Mouse (Mus musculus): ENCODE measurements around the gene Fabp3. TPM values are rescaled to one million over a fixed set of nuclear protein-coding genes. Genes with fewer than 3 reads are reported as not detected.

Gene Fabp3
- polyA plus RNA-seq, 1 experiment: 222 TPM

GRCm38 (mm10) chr4:130341691-130342090 is 33.3 kb downstream of the Fabp3 start:
- 49% methylated on average over 4 of the region's 4 CpGs for WGBS
- DNase-seq: peak; percentile 63
- Histone ChIP-seq H3K27me3 (ENCODE audit: control insufficient read depth, insufficient read depth, low read length) (no peaks in the 10 kb centered on the region), H3K4me1 (replicated peaks; ENCODE audit: control insufficient read depth, insufficient read depth, low read length) (no peaks in the 10 kb centered on the region), H3K4me3 (ENCODE audit: control insufficient read depth, insufficient read depth, low read length) (no peak overlapping the region), H3K36me3 (ENCODE audit: control insufficient read depth, insufficient read depth, low read length) (peaks cover 3% of the 10 kb centered on the region; the same call in 1 of the 2 replicates), H3K27ac (ENCODE audit: control insufficient read depth, insufficient read depth, low read length) (no peak overlapping the region)
- TF ChIP-seq CTCF (IDR thresholded peaks at IDR 0.05; ENCODE audit: borderline replicate concordance, control insufficient read depth, extremely low read depth, insufficient read depth, low read length, poor library complexity) (no peak), POLR2A (IDR thresholded peaks at IDR 0.05; ENCODE audit: control insufficient read depth, extremely low read depth, insufficient read depth, low read length, poor library complexity) (no peak)

- Histone ChIP-seq H3K4me3 (ENCODE audit: control insufficient read depth, insufficient read depth, low read length) (no peak overlapping the region), H3K27me3 (ENCODE audit: control insufficient read depth, insufficient read depth, low read length) (no peaks in the 10 kb centered on the region), H3K27ac (ENCODE audit: control insufficient read depth, insufficient read depth, low read length) (no peak overlapping the region), H3K4me1 (replicated peaks; ENCODE audit: control insufficient read depth, insufficient read depth, low read length) (no peaks in the 10 kb centered on the region), H3K36me3 (ENCODE audit: control insufficient read depth, insufficient read depth, low read length) (peaks cover 13% of the 10 kb centered on the region; the same call in 1 of the 2 replicates)
- peak; percentile 7 for DNase-seq
- 96% methylated on average over 6 of the region's 6 CpGs for WGBS
- TF ChIP-seq CTCF (IDR thresholded peaks at IDR 0.05; ENCODE audit: borderline replicate concordance, control insufficient read depth, extremely low read depth, insufficient read depth, low read length, poor library complexity) (no peak), POLR2A (IDR thresholded peaks at IDR 0.05; ENCODE audit: control insufficient read depth, extremely low read depth, insufficient read depth, low read length, poor library complexity) (no peak)
These were observed 41.3 kb downstream of the Fabp3 start for GRCm38 (mm10) chr4:130349666-130350065.

- Histone ChIP-seq H3K27me3 (ENCODE audit: control insufficient read depth, insufficient read depth, low read length) (no peaks in the 10 kb centered on the region), H3K36me3 (ENCODE audit: control insufficient read depth, insufficient read depth, low read length) (peaks cover 13% of the 10 kb centered on the region; the same call in 1 of the 2 replicates), H3K27ac (ENCODE audit: control insufficient read depth, insufficient read depth, low read length) (no peak overlapping the region), H3K4me3 (ENCODE audit: control insufficient read depth, insufficient read depth, low read length) (no peak overlapping the region), H3K4me1 (replicated peaks; ENCODE audit: control insufficient read depth, insufficient read depth, low read length) (no peaks in the 10 kb centered on the region)
- TF ChIP-seq POLR2A (IDR thresholded peaks at IDR 0.05; ENCODE audit: control insufficient read depth, extremely low read depth, insufficient read depth, low read length, poor library complexity) (no peak), CTCF (IDR thresholded peaks at IDR 0.05; ENCODE audit: borderline replicate concordance, control insufficient read depth, extremely low read depth, insufficient read depth, low read length, poor library complexity) (no peak)
- 96% methylated on average over 16 of the region's 16 CpGs for WGBS
- no peak for DNase-seq
These were observed 42.5 kb downstream of the Fabp3 start for GRCm38 (mm10) chr4:130350690-130351422.

DNA sequence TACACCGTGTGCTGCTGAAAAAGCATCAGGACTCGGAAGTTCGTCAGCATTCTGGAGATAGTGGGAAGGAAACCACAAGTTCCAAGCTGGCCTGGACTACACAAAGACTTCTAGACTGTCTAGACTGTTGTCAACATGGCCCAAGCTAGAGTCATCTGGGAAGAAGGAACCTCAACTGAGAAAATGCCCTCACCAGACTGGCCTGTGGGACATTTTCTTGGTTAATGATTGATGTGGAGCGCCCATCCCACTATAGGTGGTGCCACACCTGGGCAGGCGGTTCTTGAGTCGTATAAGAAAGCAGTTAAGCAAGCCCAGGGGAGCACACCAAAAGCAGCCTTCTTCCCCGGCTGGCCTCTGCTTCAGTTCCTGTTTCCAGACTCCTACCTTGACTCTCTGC is 44.2 kb downstream of the Fabp3 start:
- H3K4me1 ChIP-seq (replicated peaks; ENCODE audit: control insufficient read depth, insufficient read depth, low read length): no peaks in the 10 kb centered on the region

GRCm38 (mm10) chr4:130357946-130358345 is 49.6 kb downstream of the Fabp3 start:
- DNase-seq: no peak
- no peaks in the 10 kb centered on the region; the same call in 1 of the 2 replicates for H3K36me3 ChIP-seq (ENCODE audit: control insufficient read depth, insufficient read depth, low read length)
- no peak for TF ChIP-seq CTCF (IDR thresholded peaks at IDR 0.05; ENCODE audit: borderline replicate concordance, control insufficient read depth, extremely low read depth, insufficient read depth, low read length, poor library complexity)
- no peak for TF ChIP-seq POLR2A (IDR thresholded peaks at IDR 0.05; ENCODE audit: control insufficient read depth, extremely low read depth, insufficient read depth, low read length, poor library complexity)
- peaks cover 5% of the 10 kb centered on the region for H3K4me1 ChIP-seq (replicated peaks; ENCODE audit: control insufficient read depth, insufficient read depth, low read length)
- H3K27me3 ChIP-seq (ENCODE audit: control insufficient read depth, insufficient read depth, low read length): no peaks in the 10 kb centered on the region
- H3K4me3 ChIP-seq (ENCODE audit: control insufficient read depth, insufficient read depth, low read length): no peak overlapping the region
- no peak overlapping the region for H3K27ac ChIP-seq (ENCODE audit: control insufficient read depth, insufficient read depth, low read length)

More for the DNA sequence above, 44.2 kb downstream of the Fabp3 start:
- WGBS: 95% methylated on average over 7 of the region's 7 CpGs
- H3K4me3 ChIP-seq (ENCODE audit: control insufficient read depth, insufficient read depth, low read length): no peak overlapping the region
- DNase-seq: no peak
- no peaks in the 10 kb centered on the region for H3K27me3 ChIP-seq (ENCODE audit: control insufficient read depth, insufficient read depth, low read length)
- no peak overlapping the region for H3K27ac ChIP-seq (ENCODE audit: control insufficient read depth, insufficient read depth, low read length)
- peaks cover 13% of the 10 kb centered on the region; the same call in 1 of the 2 replicates for H3K36me3 ChIP-seq (ENCODE audit: control insufficient read depth, insufficient read depth, low read length)
- TF ChIP-seq POLR2A (IDR thresholded peaks at IDR 0.05; ENCODE audit: control insufficient read depth, extremely low read depth, insufficient read depth, low read length, poor library complexity): no peak
- TF ChIP-seq CTCF (IDR thresholded peaks at IDR 0.05; ENCODE audit: borderline replicate concordance, control insufficient read depth, extremely low read depth, insufficient read depth, low read length, poor library complexity): no peak

DNA sequence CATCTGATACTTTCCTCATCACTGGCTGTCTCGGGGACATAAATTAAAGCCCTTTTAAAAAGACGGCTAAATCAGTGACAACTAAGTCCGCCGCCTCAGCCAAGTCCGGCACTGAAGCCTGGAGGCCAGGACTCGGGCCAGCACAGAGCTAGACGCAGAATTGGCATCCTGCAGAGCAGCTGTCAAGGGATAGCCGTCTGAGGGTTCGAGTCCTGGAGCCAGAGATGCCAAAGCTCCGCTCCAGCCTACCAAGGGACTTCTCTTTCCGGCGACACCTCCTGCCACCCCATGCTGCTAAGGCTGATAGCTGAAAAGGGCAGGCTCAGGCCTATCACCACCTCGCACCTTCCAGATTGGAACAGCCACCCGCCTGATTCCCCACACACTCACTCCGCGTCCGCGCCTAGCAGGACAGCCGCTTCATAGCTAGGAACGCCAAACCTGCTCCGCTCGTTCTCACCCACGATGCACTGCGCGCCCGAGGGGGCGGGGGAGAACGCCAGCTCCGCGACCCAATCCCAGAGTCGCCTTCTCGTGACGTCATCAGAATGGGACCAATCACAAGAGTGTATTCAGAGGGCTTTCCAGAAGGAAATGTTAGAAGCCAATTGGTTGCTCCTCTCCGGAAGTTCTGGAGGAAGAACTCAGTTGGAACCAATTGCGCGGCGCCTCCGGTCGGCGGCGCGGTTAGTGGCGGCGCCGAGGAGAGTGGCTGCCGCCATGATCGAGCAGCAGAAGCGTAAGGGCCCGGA is 51.3 kb downstream of the Fabp3 start, which contains the start of the genes Zcchc17 and Snrnp40:
Gene Zcchc17 (minus strand): TSS at position 458 of the 752 bp plus-strand sequence.
Gene Snrnp40 (plus strand): TSS at position 647 of the 752 bp plus-strand sequence.
- DNase-seq: peak; percentile 100
- peaks cover 5% of the 10 kb centered on the region for H3K4me1 ChIP-seq (replicated peaks; ENCODE audit: control insufficient read depth, insufficient read depth, low read length)
- H3K27me3 ChIP-seq (ENCODE audit: control insufficient read depth, insufficient read depth, low read length): no peaks in the 10 kb centered on the region
- peak within 1 kb of the TSS; percentile 77 for H3K4me3 ChIP-seq (ENCODE audit: control insufficient read depth, insufficient read depth, low read length)
- TF ChIP-seq POLR2A (IDR thresholded peaks at IDR 0.05; ENCODE audit: control insufficient read depth, extremely low read depth, insufficient read depth, low read length, poor library complexity) (peak; percentile 86), CTCF (IDR thresholded peaks at IDR 0.05; ENCODE audit: borderline replicate concordance, control insufficient read depth, extremely low read depth, insufficient read depth, low read length, poor library complexity) (no peak)
- H3K27ac ChIP-seq (ENCODE audit: control insufficient read depth, insufficient read depth, low read length): peak within 1 kb of the TSS; percentile 45
- WGBS: 1% methylated on average over 49 of the region's 49 CpGs
- H3K36me3 ChIP-seq (ENCODE audit: control insufficient read depth, insufficient read depth, low read length): peaks cover 8% of the 10 kb centered on the region
